ENCODE assay signal across 20 mouse cellular contexts in genomic region chr4:46428903-46429499, GRCm38 (mm10). TPM values are rescaled to one million over a fixed set of nuclear protein-coding genes. Genes with fewer than 3 reads are reported as not detected.
A peak's percentile ranks its signal among the peaks of the same experiment; 100 is the strongest.
DNase-seq lines count a peak whose midpoint lies in the region; ATAC-seq lines count a peak whose summit lies in the region.
"Had no signal": no experiment of that assay in that cellular context is flagged by ENCODE, and none has a peak within 500 bp of the region (broad histone marks: within the 10 kb centered on the region; RNA-seq: fewer than 3 reads in every experiment).

No protein-coding gene starts in this region.

- H3K27ac ChIP-seq in forebrain, embryonic 14.5 days (ENCODE audit: low read depth, low read length): peak overlapping the region; percentile 83
- H3K27ac ChIP-seq: hindbrain, embryonic 15.5 days; left cerebral cortex, adult 2 months; midbrain, embryonic 12.5 days; neural tube, embryonic 12.5 days had no signal

- no peaks in the 10 kb centered on the region for H3K27me3 ChIP-seq in forebrain, embryonic 14.5 days (replicated peaks; ENCODE audit: control insufficient read depth, insufficient read depth, low read length)
- H3K27me3 ChIP-seq: hindbrain, embryonic 15.5 days; midbrain, embryonic 12.5 days; neural tube, embryonic 12.5 days had no signal

- H3K36me3 ChIP-seq in forebrain, embryonic 14.5 days (ENCODE audit: control insufficient read depth, insufficient read depth, low read length): no peaks in the 10 kb centered on the region
- H3K36me3 ChIP-seq: hindbrain, embryonic 15.5 days; midbrain, embryonic 12.5 days; neural tube, embryonic 12.5 days had no signal

- H3K9ac ChIP-seq in forebrain, embryonic 14.5 days (ENCODE audit: low read length): no peak overlapping the region
- H3K9ac ChIP-seq: hindbrain, embryonic 15.5 days; midbrain, embryonic 12.5 days; neural tube, embryonic 12.5 days had no signal

- 11% methylated on average over 10 of the region's 10 CpGs for WGBS in forebrain, embryonic 14.5 days

- peak overlapping the region; percentile 24 for H3K4me2 ChIP-seq in forebrain, embryonic 14.5 days (ENCODE audit: low read length)
- H3K4me2 ChIP-seq: hindbrain, embryonic 15.5 days; midbrain, embryonic 12.5 days; neural tube, embryonic 12.5 days had no signal

- peak; percentile 16 to 44 for DNase-seq in layer of hippocampus, postnatal 14 days (ENCODE audit: low spot score in 2 of 2)
- DNase-seq in layer of hippocampus, adult 11-12 months (ENCODE audit: low spot score): no peak
- DNase-seq in retina, postnatal 1 day: peak; percentile 20
- no peak for DNase-seq in retina, embryonic 14.5 days (ENCODE audit: low spot score)
- DNase-seq in forebrain, embryonic 14.5 days (ENCODE audit: low spot score): peak; percentile 91
- DNase-seq in right cerebral cortex, postnatal 4 days: peak; percentile 17
- DNase-seq: cerebellum, adult 11-12 months; cerebellum, postnatal 36 days; gastrocnemius, postnatal 25 days; heart, postnatal 10 days; kidney, adult 18-20 months; kidney, postnatal 14 days; lung, postnatal 14 days; thymus, adult 18-20 months had no signal

- H3K4me1 ChIP-seq in forebrain, embryonic 14.5 days (ENCODE audit: control insufficient read depth, insufficient read depth, low read length): peaks cover 12% of the 10 kb centered on the region
- H3K4me1 ChIP-seq: neural tube, embryonic 12.5 days had no signal

- no peaks in the 10 kb centered on the region for H3K9me3 ChIP-seq in forebrain, embryonic 14.5 days (replicated peaks; ENCODE audit: control insufficient read depth, low read length)
- H3K9me3 ChIP-seq: hindbrain, embryonic 15.5 days; midbrain, embryonic 12.5 days; neural tube, embryonic 12.5 days had no signal

- H3K4me3 ChIP-seq in forebrain, embryonic 14.5 days (ENCODE audit: low read depth, low read length): no peak overlapping the region
- H3K4me3 ChIP-seq: hindbrain, embryonic 15.5 days; left cerebral cortex, adult 2 months; midbrain, embryonic 12.5 days; neural tube, embryonic 12.5 days had no signal

- ATAC-seq in forebrain, embryonic 14.5 days: peak; percentile 95
- no peak for ATAC-seq in megakaryocyte-erythroid progenitor cell, adult 5-6 weeks (replicated peaks; ENCODE audit: low FRiP score, low TSS enrichment, poor library complexity, severe bottlenecking)

RNA-seq across cellular contexts. Expression of gene Hemgn, which starts 15.7 kb away (rescaled TPM):
- not detected for total RNA-seq in layer of hippocampus, postnatal 14 days (2021)
- polyA plus RNA-seq in forebrain, embryonic 14.5 days (2014; fragmentation: Nextera tagmentation; extraction: Ambion mirVana): 0.27 TPM in 1 of 2 replicates, not detected in the other
- total RNA-seq in megakaryocyte-erythroid progenitor cell, adult 5-6 weeks (2014; fragmentation: Nextera tagmentation): 120 and 199 TPM in 2 replicates
- total RNA-seq in megakaryocyte-erythroid progenitor cell, adult 5-6 weeks (2017): 129 and 182 TPM in 2 replicates
- total RNA-seq: ES-E14; gastrocnemius, postnatal 25 days; left cerebral cortex, adult 2 months had no signal

RNA-seq across cellular contexts. Expression of gene Anp32b, which starts 21.7 kb away (rescaled TPM):
- total RNA-seq in layer of hippocampus, postnatal 14 days (2021): 10 to 100 TPM; 47.2 to 52.9 TPM
- polyA plus RNA-seq in forebrain, embryonic 14.5 days (2014; fragmentation: Nextera tagmentation; extraction: Ambion mirVana): 83.5 and 92.4 TPM in 2 replicates
- total RNA-seq in megakaryocyte-erythroid progenitor cell, adult 5-6 weeks (2014; fragmentation: Nextera tagmentation): 736 and 1,006 TPM in 2 replicates
- total RNA-seq in megakaryocyte-erythroid progenitor cell, adult 5-6 weeks (2017): 180 and 265 TPM in 2 replicates

RNA-seq across cellular contexts. Expression of gene Trmo, which starts 39.8 kb away (rescaled TPM):
- 1 to 10 TPM; 3.3 to 4.2 TPM for total RNA-seq in layer of hippocampus, postnatal 14 days (2021)
- 13.2 and 15.0 TPM in 2 replicates for polyA plus RNA-seq in forebrain, embryonic 14.5 days (2014; fragmentation: Nextera tagmentation; extraction: Ambion mirVana)
- 5.6 and 10.7 TPM in 2 replicates for total RNA-seq in megakaryocyte-erythroid progenitor cell, adult 5-6 weeks (2014; fragmentation: Nextera tagmentation)
- 8.9 and 11.4 TPM in 2 replicates for total RNA-seq in megakaryocyte-erythroid progenitor cell, adult 5-6 weeks (2017)

Comparison
In these comparisons a context has a peak if more than half of its experiments do, and no peak if none do; other contexts are left out.
1. DNase-seq: peak in layer of hippocampus, postnatal 14 days (2 of 2), retina, postnatal 1 day (single experiment), forebrain, embryonic 14.5 days (single experiment) and right cerebral cortex, postnatal 4 days (single experiment); none in layer of hippocampus, adult 11-12 months (single experiment) and retina, embryonic 14.5 days (single experiment).
2. RNA of gene Hemgn, which starts 15.7 kb away (total RNA-seq): 120 to 199 TPM in megakaryocyte-erythroid progenitor cell, adult 5-6 weeks; not detected in layer of hippocampus, postnatal 14 days; every median in the first group is over 100 times any median in the second.